Mouse (Mus musculus) liver, embryonic 13.5 days (tissue): ENCODE results near the gene Icam2. TPM values are rescaled to one million over a fixed set of nuclear protein-coding genes. Genes with fewer than 3 reads are reported as not detected.
"Not testable (repeated sequence)": the region's sequence is repeated elsewhere in the genome, so short reads cannot be mapped to it uniquely, and the experiment has no call there.

ENCODE experiments used
- ATAC-seq: fragments of 200-750 bp; cut with Nextera tagmentation; 2 replicates; pipeline ENCODE4 v1.8.0; 2017; ENCODE audit warnings: low read depth, mild to moderate bottlenecking, moderate number of reproducible peaks, moderate library complexity
- DNase-seq: peaks from one replicate; pipeline ENCODE4 v3.0.0; 2022
- H3K27ac ChIP-seq: fragments of 300-500 bp; sonication (generic); 2 replicates; pipeline ENCODE4 v1.5.1; 2015; ENCODE audit warnings: moderate library complexity, mild to moderate bottlenecking, inconsistent platforms
- H3K27me3 ChIP-seq: fragments of 300-500 bp; sonication (generic); 2 replicates; pipeline ENCODE4 v1.6.1; 2015; ENCODE audit warnings: mild to moderate bottlenecking, inconsistent platforms
- H3K36me3 ChIP-seq: fragments of 300-500 bp; sonication (generic); 2 replicates; pipeline ENCODE4 v1.6.1; 2015; ENCODE audit warnings: mild to moderate bottlenecking, inconsistent platforms
- H3K4me1 ChIP-seq: fragments of 300-500 bp; sonication (generic); replicated peaks from 2 replicates; pipeline ENCODE4 v1.6.1; 2015; ENCODE audit warnings: inconsistent platforms
- H3K4me2 ChIP-seq: fragments of 300-500 bp; sonication (generic); 2 replicates; pipeline ENCODE4 v1.6.1; 2015; ENCODE audit warnings: inconsistent platforms, mild to moderate bottlenecking, moderate library complexity
- H3K4me3 ChIP-seq: fragments of 300-500 bp; sonication (generic); replicated peaks from 2 replicates; pipeline ENCODE4 v1.5.1; 2015; ENCODE audit warnings: mild to moderate bottlenecking, inconsistent platforms
- H3K9ac ChIP-seq: fragments of 300-500 bp; sonication (generic); 2 replicates; pipeline ENCODE4 v1.6.1; 2015; ENCODE audit warnings: mild to moderate bottlenecking, inconsistent platforms
- H3K9me3 ChIP-seq: fragments of 300-500 bp; sonication (generic); replicated peaks from 2 replicates; pipeline ENCODE4 v1.6.1; 2016; ENCODE audit warnings: inconsistent platforms
- WGBS: fragments of 180-500 bp; shearing (Covaris S2); methylation state at CpG from one replicate; pipeline ENCODE4 v1.1.7; 2015; ENCODE audit not compliant: insufficient replicate concordance; 5-methylcytosine and 5-hydroxymethylcytosine counted together
- polyA plus RNA-seq: library from polyadenylated mRNA; unstranded; fragments of >200 nt; fragmentation: Nextera tagmentation; extraction: Ambion mirVana; gene quantifications from 2 replicates; pipeline ENCODE4 v1.2.1, GENCODE M21; 2015

Gene Icam2
- polyA plus RNA-seq, 1 experiment from 2014 or later: 18.6 TPM

GRCm38 (mm10) chr11:106417860-106418259 lies 30.0 kb upstream of the Icam2 start:
- no peak overlapping the region for H3K27ac ChIP-seq
- ATAC-seq (no peak; the same call in 1 of the 2 replicates), DNase-seq (no peak)
- H3K27me3 ChIP-seq: no peaks in the 10 kb centered on the region
- no peaks in the 10 kb centered on the region for H3K9me3 ChIP-seq
- H3K4me2 ChIP-seq: no peak overlapping the region
- H3K4me3 ChIP-seq: no peak overlapping the region
- 55% methylated on average over 2 of the region's 2 CpGs for WGBS
- peaks cover 20% of the 10 kb centered on the region for H3K4me1 ChIP-seq
- peaks cover 56% of the 10 kb centered on the region for H3K36me3 ChIP-seq
- H3K9ac ChIP-seq: no peak overlapping the region

- H3K9ac ChIP-seq: no peak overlapping the region
- ATAC-seq: no peak
- H3K27ac ChIP-seq: no peak overlapping the region
- H3K9me3 ChIP-seq: no peaks in the 10 kb centered on the region
- WGBS: 63% methylated on average over 3 of the region's 3 CpGs
- no peak for DNase-seq
- no peaks in the 10 kb centered on the region for H3K27me3 ChIP-seq
- H3K36me3 ChIP-seq: peaks cover 50% of the 10 kb centered on the region
- H3K4me3 ChIP-seq: no peak overlapping the region
- H3K4me2 ChIP-seq: no peak overlapping the region
- H3K4me1 ChIP-seq: peaks cover 20% of the 10 kb centered on the region
These were observed 28.5 kb upstream of the Icam2 start for GRCm38 (mm10) chr11:106416331-106416730.

- ATAC-seq: no peak
- WGBS: 71% methylated on average over 3 of the region's 3 CpGs
- no peak overlapping the region for H3K27ac ChIP-seq
- DNase-seq: no peak
- no peaks in the 10 kb centered on the region for H3K9me3 ChIP-seq
- 0 out of 2 replicates have a peak, but pooled peaks cover under 1% of the 10 kb centered on the region for H3K4me1 ChIP-seq
- no peaks in the 10 kb centered on the region for H3K27me3 ChIP-seq
- no peak overlapping the region for H3K4me3 ChIP-seq
- H3K36me3 ChIP-seq: peaks cover 54% of the 10 kb centered on the region
- no peak overlapping the region for H3K9ac ChIP-seq
- H3K4me2 ChIP-seq: no peak overlapping the region
These were observed 24.9 kb upstream of the Icam2 start for GRCm38 (mm10) chr11:106412641-106413360.

- H3K9me3 ChIP-seq: no peaks in the 10 kb centered on the region
- ATAC-seq: no peak
- H3K4me1 ChIP-seq: no peaks in the 10 kb centered on the region
- H3K36me3 ChIP-seq: peaks cover 59% of the 10 kb centered on the region
- H3K9ac ChIP-seq: no peak overlapping the region
- no peak overlapping the region for H3K4me2 ChIP-seq
- no peak for DNase-seq
- 71% methylated on average over 2 of the region's 2 CpGs for WGBS
- no peak overlapping the region for H3K27ac ChIP-seq
- no peak overlapping the region for H3K4me3 ChIP-seq
- no peaks in the 10 kb centered on the region for H3K27me3 ChIP-seq
These were observed 23.3 kb upstream of the Icam2 start for GRCm38 (mm10) chr11:106411157-106411556.

GRCm38 (mm10) chr11:106410507-106410906 lies 22.6 kb upstream of the Icam2 start:
- no peak overlapping the region for H3K27ac ChIP-seq
- H3K4me1 ChIP-seq: no peaks in the 10 kb centered on the region
- no peaks in the 10 kb centered on the region for H3K27me3 ChIP-seq
- DNase-seq: no peak
- ATAC-seq: no peak
- no peak overlapping the region for H3K4me3 ChIP-seq
- no peak overlapping the region for H3K4me2 ChIP-seq
- WGBS: 67% methylated on average over 3 of the region's 3 CpGs
- peaks cover 62% of the 10 kb centered on the region for H3K36me3 ChIP-seq
- H3K9me3 ChIP-seq: no peaks in the 10 kb centered on the region
- no peak overlapping the region for H3K9ac ChIP-seq

- Histone ChIP-seq H3K27me3 (no peaks in the 10 kb centered on the region), H3K4me1 (no peaks in the 10 kb centered on the region), H3K4me2 (no peak overlapping the region), H3K27ac (no peak overlapping the region), H3K36me3 (peaks cover 67% of the 10 kb centered on the region), H3K9ac (no peak overlapping the region), H3K9me3 (no peaks in the 10 kb centered on the region), H3K4me3 (no peak overlapping the region)
- DNase-seq (no peak), ATAC-seq (no peak)
- 82% methylated on average over 4 of the region's 4 CpGs for WGBS
These were observed 22.1 kb upstream of the Icam2 start for GRCm38 (mm10) chr11:106410011-106410410.

GRCm38 (mm10) chr11:106398481-106398880 lies 10.6 kb upstream of the Icam2 start:
- no peaks in the 10 kb centered on the region for H3K27me3 ChIP-seq
- peaks cover 11% of the 10 kb centered on the region for H3K4me1 ChIP-seq
- no peak overlapping the region for H3K4me3 ChIP-seq
- H3K9ac ChIP-seq: no peak overlapping the region
- H3K4me2 ChIP-seq: no peak overlapping the region
- ATAC-seq: no peak
- no peaks in the 10 kb centered on the region for H3K9me3 ChIP-seq
- no peak overlapping the region for H3K27ac ChIP-seq
- WGBS: 83% methylated on average over 8 of the region's 8 CpGs
- H3K36me3 ChIP-seq: peaks cover 48% of the 10 kb centered on the region
- DNase-seq: no peak

GRCm38 (mm10) chr11:106397656-106398055 lies 9.8 kb upstream of the Icam2 start:
- no peak for DNase-seq
- 75% methylated on average over 3 of the region's 3 CpGs for WGBS
- no peaks in the 10 kb centered on the region for H3K9me3 ChIP-seq
- no peak overlapping the region for H3K9ac ChIP-seq
- no peaks in the 10 kb centered on the region for H3K27me3 ChIP-seq
- H3K27ac ChIP-seq: no peak overlapping the region
- H3K4me1 ChIP-seq: peaks cover 19% of the 10 kb centered on the region
- no peak for ATAC-seq
- peaks cover 40% of the 10 kb centered on the region for H3K36me3 ChIP-seq
- no peak overlapping the region for H3K4me3 ChIP-seq
- no peak overlapping the region for H3K4me2 ChIP-seq

GRCm38 (mm10) chr11:106394055-106394454 lies 6.2 kb upstream of the Icam2 start:
- Histone ChIP-seq H3K9ac (peak overlapping the region; percentile 36; the same call in 1 of the 2 replicates), H3K27ac (peak overlapping the region; percentile 78), H3K4me1 (peaks cover 49% of the 10 kb centered on the region), H3K4me2 (peak overlapping the region; percentile 19), H3K36me3 (peaks cover 11% of the 10 kb centered on the region)
- not testable (repeated sequence) for H3K27me3 ChIP-seq, H3K9me3 ChIP-seq, H3K4me3 ChIP-seq
- 40% methylated on average over 2 of the region's 2 CpGs for whole genome bisulfite sequencing
- peak; percentile 22 for DNase-seq
- peak; percentile 72 for ATAC-seq

- Histone ChIP-seq H3K27ac (peak overlapping the region; percentile 78), H3K27me3 (no peaks in the 10 kb centered on the region), H3K4me2 (peak overlapping the region; percentile 35; the same call in 1 of the 2 replicates), H3K9me3 (no peaks in the 10 kb centered on the region), H3K4me3 (no peak overlapping the region), H3K9ac (peak overlapping the region; percentile 4; the same call in 1 of the 2 replicates), H3K36me3 (peaks cover 3% of the 10 kb centered on the region), H3K4me1 (peaks cover 50% of the 10 kb centered on the region)
- no peak for ATAC-seq
- WGBS: 47% methylated on average over 4 of the region's 4 CpGs
- no peak for DNase-seq
These were observed 5.4 kb upstream of the Icam2 start for GRCm38 (mm10) chr11:106393331-106393616.

- Histone ChIP-seq H3K9me3 (no peaks in the 10 kb centered on the region), H3K27ac (peak overlapping the region; percentile 78), H3K4me3 (no peak overlapping the region), H3K4me2 (peak overlapping the region; percentile 35), H3K36me3 (no peaks in the 10 kb centered on the region), H3K9ac (peak overlapping the region; percentile 4; the same call in 1 of the 2 replicates), H3K27me3 (no peaks in the 10 kb centered on the region), H3K4me1 (peaks cover 56% of the 10 kb centered on the region)
- peak; percentile 83 for ATAC-seq
- peak; percentile 58 for DNase-seq
- WGBS: 50% methylated on average over 7 of the region's 7 CpGs
These were observed 4.9 kb upstream of the Icam2 start for GRCm38 (mm10) chr11:106392597-106393330.
